Mouse (Mus musculus): Measurements from ENCODE around the gene Ddr1. TPM values are rescaled to one million over a fixed set of nuclear protein-coding genes. Genes with fewer than 3 reads are reported as not detected.

The Ddr1 gene
- 6.1 TPM for polyA plus RNA-seq (2017; shearing (Covaris generic))

DNA sequence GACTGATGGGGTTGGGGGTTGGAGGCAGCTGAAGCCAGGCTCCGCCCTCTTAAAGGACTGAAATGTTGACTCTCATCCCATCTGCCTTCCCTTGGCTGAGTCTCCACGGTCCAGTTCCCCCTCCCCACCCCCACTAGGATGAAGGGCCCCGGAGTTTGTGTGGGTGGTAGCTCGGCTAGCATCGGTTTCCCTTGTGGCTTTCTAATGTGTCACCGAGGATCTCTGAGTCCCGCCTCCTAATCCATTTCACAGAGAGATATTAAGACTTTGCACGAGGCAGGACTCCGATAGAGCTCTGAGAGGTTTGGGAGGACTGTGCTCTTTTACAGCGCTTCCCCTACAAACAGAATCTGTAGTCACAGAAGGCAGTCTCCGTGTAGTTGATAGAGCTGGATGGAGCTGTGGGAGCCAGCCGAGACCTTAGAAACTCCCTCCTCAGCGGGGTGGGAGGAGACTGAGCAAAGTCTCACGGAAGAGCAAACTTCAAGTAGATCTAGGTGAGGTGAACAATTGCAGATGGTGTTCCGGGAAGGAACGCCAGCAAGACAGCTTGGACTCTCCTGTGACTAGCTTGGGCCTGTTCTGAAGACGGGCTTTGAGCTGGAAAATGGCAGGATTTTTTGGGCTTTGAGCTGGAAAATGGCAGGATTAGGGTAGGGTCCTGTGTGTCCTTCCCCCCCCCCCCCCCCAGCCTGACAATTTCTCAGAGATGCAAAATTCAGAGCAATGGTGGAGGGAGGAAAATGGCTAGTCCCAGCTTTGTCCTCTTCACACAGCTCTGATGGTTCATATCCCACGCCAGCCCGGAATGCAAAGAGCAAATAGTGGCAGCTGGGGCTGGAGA, at the start of gene Ddr1:
Ddr1 (minus strand) TSS at position 1 of the 844 bp plus-strand sequence.

DNA sequence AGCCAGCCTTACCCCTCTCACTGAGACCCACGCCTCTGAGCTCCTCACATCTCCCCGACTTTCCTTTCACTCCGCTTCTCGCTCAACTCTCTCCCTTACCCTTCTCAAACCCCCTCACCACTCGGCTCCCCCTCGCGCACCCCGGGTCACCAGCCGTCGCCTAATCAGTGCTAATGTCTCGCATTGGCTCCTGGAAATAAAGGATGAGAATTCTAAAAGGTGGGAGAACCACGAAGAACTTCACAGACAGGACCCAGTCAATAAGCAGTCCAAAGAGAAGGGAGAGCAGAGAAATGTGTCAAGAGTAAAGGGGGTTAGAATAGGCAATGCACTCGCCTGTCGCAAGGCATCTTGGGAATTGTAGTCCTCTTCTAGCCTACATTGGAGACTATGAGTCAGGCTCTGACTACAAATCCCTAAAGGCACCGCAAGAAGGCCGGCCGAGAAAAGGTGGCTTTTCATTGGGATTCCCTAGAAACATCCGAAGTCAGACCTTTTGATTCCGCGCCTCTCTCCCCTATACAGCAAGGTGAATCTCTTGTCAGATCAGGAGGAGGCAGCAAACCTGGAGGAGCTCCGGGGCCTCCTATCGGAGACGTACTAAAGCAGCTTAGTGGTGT, 30.9 kb downstream of the Ddr1 start, which contains the start of gene Gtf2h4:
Gtf2h4 (minus strand) TSS at position 324 of the 620 bp plus-strand sequence.

DNA sequence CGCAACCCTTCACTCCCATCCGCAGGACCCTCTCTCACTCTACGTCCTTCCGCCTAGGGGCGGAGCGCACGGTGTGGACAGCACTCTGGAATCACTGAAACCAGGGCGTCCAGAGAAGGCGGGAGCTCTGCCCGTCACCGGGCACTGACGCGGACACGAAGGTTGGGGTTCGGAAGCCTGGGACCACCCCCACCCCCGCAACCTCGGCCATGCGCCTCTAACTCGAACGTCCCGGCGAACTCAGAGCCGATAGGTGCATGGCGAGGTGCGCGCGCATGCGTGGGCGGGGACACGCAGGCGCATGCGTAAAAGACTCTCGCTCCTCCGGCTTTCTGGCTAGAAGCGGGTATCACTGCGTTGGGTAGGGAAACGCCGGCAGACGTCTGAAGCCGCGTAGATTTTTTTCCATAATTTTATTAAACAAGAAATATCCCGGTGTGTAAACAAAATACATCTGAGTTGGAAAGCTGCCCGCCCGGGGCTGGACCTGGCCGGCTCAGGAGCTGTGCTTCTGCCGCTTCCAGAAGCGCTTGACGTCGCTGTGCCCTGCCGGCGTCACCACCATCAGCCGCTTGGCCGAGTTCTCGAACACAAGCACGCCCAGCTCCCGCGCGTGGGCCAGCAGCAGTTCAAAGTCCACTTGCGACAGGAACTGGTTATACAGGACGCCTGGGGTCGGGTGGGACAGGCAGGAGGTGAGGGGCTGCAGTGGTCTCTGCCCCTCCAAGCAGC, 36.9 kb downstream of the Ddr1 start, which contains the start of gene Vars2:
Vars2 (minus strand) TSS at position 259 of the 732 bp plus-strand sequence.

DNA sequence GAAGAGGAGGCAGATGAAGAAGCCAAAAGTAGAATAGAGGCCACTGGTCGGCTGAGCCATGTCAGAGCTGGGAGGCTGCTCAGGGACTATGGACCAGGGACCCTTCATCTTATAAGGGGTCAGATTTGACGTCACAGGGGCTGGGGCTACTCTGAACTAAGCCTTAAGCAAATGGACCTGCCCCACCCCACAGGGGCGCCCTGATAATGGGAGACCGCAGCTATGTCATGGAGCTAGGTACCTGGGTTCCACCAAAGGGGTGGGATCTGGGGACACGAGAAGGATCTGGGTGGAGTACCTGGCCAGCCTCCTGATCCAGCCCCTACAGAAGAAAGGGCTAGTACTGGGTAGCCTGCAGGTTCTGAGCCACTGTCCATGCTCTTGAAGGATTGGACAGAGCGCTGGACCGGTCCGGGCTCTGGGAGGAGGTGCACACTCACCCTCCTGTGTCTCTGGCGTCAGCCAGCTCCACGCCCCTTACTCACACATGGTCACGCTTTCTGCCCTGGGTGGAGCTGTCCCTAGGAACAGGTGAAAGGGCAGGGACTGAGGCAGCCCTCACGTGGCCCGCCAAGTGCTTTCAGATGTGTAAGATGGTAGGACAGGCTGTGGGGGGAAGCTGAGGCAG, 60.7 kb downstream of the Ddr1 start, which contains the start of gene Mucl3:
Mucl3 (minus strand) TSS at position 87 of the 628 bp plus-strand sequence.

Other genes starting within 250 kb of the Ddr1 start
- gene H2-Q10, start 234.5 kb downstream of the Ddr1 start, polyA plus RNA-seq (2017; shearing (Covaris generic)) = 20.6 TPM
- 0.13 TPM for gene Pou5f1, start 198.6 kb downstream of the Ddr1 start, polyA plus RNA-seq (2017; shearing (Covaris generic))
- 14.8 TPM for gene Tcf19, start 187.8 kb downstream of the Ddr1 start, polyA plus RNA-seq (2017; shearing (Covaris generic))
- gene Cchcr1, start 187.5 kb downstream of the Ddr1 start, polyA plus RNA-seq (2017; shearing (Covaris generic)) = 9.9 TPM
- gene Psors1c2, start 171.4 kb downstream of the Ddr1 start, polyA plus RNA-seq (2017; shearing (Covaris generic)) = not detected
- gene Cdsn, start 152.5 kb downstream of the Ddr1 start, polyA plus RNA-seq (2017; shearing (Covaris generic)) = not detected
- not detected for gene 2300002M23Rik, start 137.2 kb downstream of the Ddr1 start, polyA plus RNA-seq (2017; shearing (Covaris generic))
- gene Sfta2, start 103.1 kb downstream of the Ddr1 start, polyA plus RNA-seq (2017; shearing (Covaris generic)) = not detected
- not detected for gene Gm9573, start 78.0 kb downstream of the Ddr1 start, polyA plus RNA-seq (2017; shearing (Covaris generic))
- 0.07 TPM for gene Mucl3, start 60.9 kb downstream of the Ddr1 start, polyA plus RNA-seq (2017; shearing (Covaris generic))
- 36.5 TPM for gene Vars2, start 37.0 kb downstream of the Ddr1 start, polyA plus RNA-seq (2017; shearing (Covaris generic))
- 31.0 TPM for gene Gtf2h4, start 30.9 kb downstream of the Ddr1 start, polyA plus RNA-seq (2017; shearing (Covaris generic))
- gene Ier3, start 117.1 kb upstream of the Ddr1 start, polyA plus RNA-seq (2017; shearing (Covaris generic)) = 0.53 TPM
- gene Flot1, start 118.6 kb upstream of the Ddr1 start, polyA plus RNA-seq (2017; shearing (Covaris generic)) = 52.9 TPM
- 111 TPM for gene Tubb5, start 133.7 kb upstream of the Ddr1 start, polyA plus RNA-seq (2017; shearing (Covaris generic))
- gene Mdc1, start 136.9 kb upstream of the Ddr1 start, polyA plus RNA-seq (2017; shearing (Covaris generic)) = 12.9 TPM
- 27.5 TPM for gene Nrm, start 156.7 kb upstream of the Ddr1 start, polyA plus RNA-seq (2017; shearing (Covaris generic))
- 592 TPM for gene Ppp1r18, start 161.0 kb upstream of the Ddr1 start, polyA plus RNA-seq (2017; shearing (Covaris generic))
- 62.8 TPM for gene Dhx16, start 175.2 kb upstream of the Ddr1 start, polyA plus RNA-seq (2017; shearing (Covaris generic))
- gene 2310061I04Rik, start 192.8 kb upstream of the Ddr1 start, polyA plus RNA-seq (2017; shearing (Covaris generic)) = 41.8 TPM
- 19.2 TPM for gene Atat1, start 205.5 kb upstream of the Ddr1 start, polyA plus RNA-seq (2017; shearing (Covaris generic))
- gene Mrps18b, start 211.8 kb upstream of the Ddr1 start, polyA plus RNA-seq (2017; shearing (Covaris generic)) = 80.8 TPM
- gene Ppp1r10, start 211.8 kb upstream of the Ddr1 start, polyA plus RNA-seq (2017; shearing (Covaris generic)) = 56.7 TPM

Measured in CD4-positive, CD25-positive, alpha-beta regulatory T cell (primary cell).